20 mouse cellular contexts compared by ENCODE assay signal in genomic region chr9:61675366-61675765, GRCm38 (mm10).
DNase-seq lines count a peak whose midpoint lies in the region.
"Had no signal": no experiment of that assay in that cellular context is flagged by ENCODE, and none has a peak within 500 bp of the region (broad histone marks: within the 10 kb centered on the region; RNA-seq: fewer than 3 reads in every experiment).

No protein-coding gene starts in this region.

- peaks cover 7% of the 10 kb centered on the region; the same call in 1 of the 2 replicates for H3K9me3 ChIP-seq in forebrain, embryonic 10.5 days
- H3K9me3 ChIP-seq: embryonic facial prominence, embryonic 12.5 days; forebrain, embryonic 12.5 days; G1E had no signal

- H3K36me3 ChIP-seq in forebrain, embryonic 10.5 days (replicated peaks), result no peaks in the 10 kb centered on the region
- H3K36me3 ChIP-seq: embryonic facial prominence, embryonic 10.5 days; embryonic facial prominence, embryonic 12.5 days; forebrain, embryonic 12.5 days; G1E had no signal

- WGBS in forebrain, embryonic 10.5 days, result 82% methylated on average over 2 of the region's 2 CpGs

- peak; percentile 63 to 74 for DNase-seq in adrenal gland, adult (ENCODE audit: inconsistent age in 2 of 2, low spot score in 1 of 2)
- DNase-seq in adrenal gland, postnatal 4 days (ENCODE audit: low spot score in 2 of 2), result no peak
- DNase-seq in adrenal gland, adult 8-10 months, result peak; percentile 43
- DNase-seq in adrenal gland, postnatal 10 days, result no peak
- DNase-seq in R1 (ENCODE audit: low read depth, low spot score), result peak; percentile 21
- peak; percentile 22 for DNase-seq in adrenal gland, postnatal 25 days
- DNase-seq in thymus, postnatal 4 days, result no peak
- no peak for DNase-seq in forebrain, embryonic 10.5 days (ENCODE audit: extremely low spot score, low spot score)
- DNase-seq: B cell, adult 2 months; cerebellum, adult 11-12 months; cerebellum, adult 2 months; cerebellum, adult 9-10 months; cerebellum, postnatal 10 days; cerebellum, postnatal 25 days had no signal

- H3K27ac ChIP-seq in forebrain, embryonic 10.5 days, result no peak overlapping the region
- H3K27ac ChIP-seq: forebrain, embryonic 12.5 days had no signal

- no peak overlapping the region for H3K4me3 ChIP-seq in forebrain, embryonic 10.5 days
- H3K4me3 ChIP-seq: embryonic facial prominence, embryonic 10.5 days; embryonic facial prominence, embryonic 12.5 days; forebrain, embryonic 12.5 days had no signal

- H3K4me1 ChIP-seq in forebrain, embryonic 10.5 days, result peaks cover 42% of the 10 kb centered on the region

- H3K27me3 ChIP-seq in forebrain, embryonic 10.5 days (ENCODE audit: poor library complexity, severe bottlenecking), result peaks cover 22% of the 10 kb centered on the region
- H3K27me3 ChIP-seq: CH12.LX, Patski had no signal

Comparison
In these comparisons a context has a peak if more than half of its experiments do, and no peak if none do; other contexts are left out.
1. DNase-seq: peak in adrenal gland, adult (2 of 2), adrenal gland, adult 8-10 months (single experiment), R1 (single experiment) and adrenal gland, postnatal 25 days (single experiment); none in adrenal gland, postnatal 4 days (0 of 2), adrenal gland, postnatal 10 days (single experiment), thymus, postnatal 4 days (single experiment) and forebrain, embryonic 10.5 days (single experiment).